Mouse (Mus musculus) MN1 (cell line): ENCODE results near the gene Crygf.
"Not testable (repeated sequence)": the region's sequence is repeated elsewhere in the genome, so short reads cannot be mapped to it uniquely, and the experiment has no call there.

Experiments used
- DNase-seq: peaks from one replicate; pipeline ENCODE4 v3.0.0-alpha.2; 2016; ENCODE audit warnings: low spot score

Gene Crygf

GRCm38 (mm10) chr1:65926294-65926693, at the start of gene Crygf:
Gene Crygf, plus strand, starts transcription at chr1:65926520.
- DNase-seq: no peak

- no peak for DNase-seq
Measured at GRCm38 (mm10) chr1:65925361-65926210, 734 bp upstream of the Crygf start.

DNA sequence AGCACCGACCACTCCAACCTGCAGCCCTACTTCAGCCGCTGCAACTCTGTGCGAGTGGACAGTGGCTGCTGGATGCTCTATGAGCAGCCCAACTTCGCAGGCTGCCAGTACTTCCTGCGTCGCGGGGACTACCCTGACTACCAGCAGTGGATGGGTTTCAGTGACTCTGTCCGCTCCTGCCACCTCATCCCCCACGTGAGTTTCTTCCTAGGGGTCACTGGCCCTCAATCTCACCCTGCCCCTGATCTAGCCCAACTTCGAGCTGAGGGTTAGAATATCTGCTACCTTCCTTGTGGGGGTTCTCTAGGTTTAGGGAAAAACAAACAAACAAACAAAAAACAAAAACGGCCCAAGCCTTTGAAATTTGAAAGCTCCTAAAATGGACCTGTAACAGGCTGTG, 376 bp downstream of the Crygf start:
- not testable (repeated sequence) for DNase-seq

DNA sequence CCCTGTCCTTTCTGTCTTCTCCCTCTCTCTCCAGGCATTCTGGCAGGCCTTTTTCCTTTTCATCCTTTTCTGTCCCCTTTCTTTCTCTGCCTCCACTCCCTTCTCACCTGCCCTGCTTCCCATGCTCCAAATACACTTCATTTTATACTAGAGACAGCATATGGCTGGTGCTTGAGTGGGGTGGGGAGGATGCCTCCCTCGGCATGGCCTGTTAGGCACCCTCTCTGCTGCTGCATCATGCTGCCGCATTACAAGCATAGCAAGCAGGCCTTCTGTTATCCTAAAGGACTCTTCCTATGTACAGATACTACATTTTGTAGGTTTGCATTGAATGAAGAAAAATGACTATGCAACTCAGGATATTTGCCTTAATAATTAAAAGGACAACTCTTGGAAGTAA, 3.7 kb downstream of the Crygf start:
- no peak for DNase-seq

- no peak for DNase-seq
Measured at GRCm38 (mm10) chr1:65932091-65932812, 5.9 kb downstream of the Crygf start.
